Mouse (Mus musculus) CH12.LX (cell line): ENCODE results near the gene Ninj1.

Source experiments
- BHLHE40 ChIP-seq: IDR thresholded peaks from 2 replicates; pipeline ENCODE4 v1.6.1; 2011; ENCODE audit warnings: mild to moderate bottlenecking, low read depth, low read length, improper control_type of control experiment
- CHD1 ChIP-seq: IDR thresholded peaks from 2 replicates; pipeline ENCODE4 v1.6.1; 2012; ENCODE audit warnings: low read depth, low read length, improper control_type of control experiment, inconsistent platforms
- CTCF ChIP-seq, 2 experiments: IDR thresholded peaks in 1 of 2; conservative IDR thresholded peaks in 1 of 2; 2 replicates each; pipeline ENCODE4 v1.5.1; 2011 to 2012; ENCODE audit warnings: low read depth in 2 of 2, low read length in 2 of 2, improper control_type of control experiment in 1 of 2, inconsistent platforms in 1 of 2, mild to moderate bottlenecking in 1 of 2, moderate library complexity in 1 of 2
- E2F4 ChIP-seq: IDR thresholded peaks from 2 replicates; pipeline ENCODE4 v1.6.1; 2011; ENCODE audit warnings: low read depth, low read length, improper control_type of control experiment; ENCODE audit not compliant: insufficient replicate concordance
- EP300 ChIP-seq: IDR thresholded peaks from 2 replicates; pipeline ENCODE4 v1.6.1; 2011; ENCODE audit warnings: low read length, improper control_type of control experiment
- GABPA ChIP-seq: IDR thresholded peaks from 2 replicates; pipeline ENCODE4 v1.6.1; 2012; ENCODE audit warnings: low read depth, low read length, improper control_type of control experiment, inconsistent platforms; ENCODE audit not compliant: insufficient replicate concordance
- JUN ChIP-seq: IDR thresholded peaks from 2 replicates; pipeline ENCODE4 v1.6.1; 2011; ENCODE audit warnings: low read depth, mild to moderate bottlenecking, low read length, improper control_type of control experiment, moderate library complexity; ENCODE audit not compliant: insufficient read depth
- MYC ChIP-seq: IDR thresholded peaks from 2 replicates; pipeline ENCODE4 v1.6.1; 2011; ENCODE audit warnings: low read depth, mild to moderate bottlenecking, improper control_type of control experiment, low read length
- POLR2A ChIP-seq: IDR thresholded peaks from 2 replicates; pipeline ENCODE4 v1.6.1; 2011; ENCODE audit warnings: low read depth, mild to moderate bottlenecking, improper control_type of control experiment, low read length
- RAD21 ChIP-seq: IDR thresholded peaks from 2 replicates; pipeline ENCODE4 v1.6.1; 2011; ENCODE audit warnings: low read depth, mild to moderate bottlenecking, low read length, improper control_type of control experiment, moderate library complexity
- USF2 ChIP-seq: conservative IDR thresholded peaks from 2 replicates; pipeline ENCODE4 v1.6.1; 2011; ENCODE audit warnings: low read depth, low read length, improper control_type of control experiment
- ZC3H11A ChIP-seq: IDR thresholded peaks from 2 replicates; pipeline ENCODE4 v1.6.1; 2012; ENCODE audit warnings: low read depth, mild to moderate bottlenecking, inconsistent platforms, low read length, improper control_type of control experiment

- no peak for TF ChIP-seq USF2
- TF ChIP-seq POLR2A = no peak
- TF ChIP-seq JUN = no peak
- no peak for TF ChIP-seq RAD21
- no peak for TF ChIP-seq E2F4
- TF ChIP-seq MYC = no peak
- TF ChIP-seq BHLHE40 = no peak
- no peak for TF ChIP-seq EP300
- TF ChIP-seq CTCF (conservative IDR thresholded peaks at IDR 0.05 in 1 of 2, IDR thresholded peaks at IDR 0.05 in 1 of 2; ENCODE audit: low read depth in 2 of 2, low read length in 2 of 2) = no peak
- no peak for TF ChIP-seq CHD1
- TF ChIP-seq ZC3H11A = no peak
- no peak for TF ChIP-seq GABPA
Measured at GRCm38 (mm10) chr13:49212711-49213500, 25.6 kb downstream of the Ninj1 start.
